Mouse (Mus musculus) CH12.LX (cell line): Measurements from ENCODE around the gene Tmub1.

ENCODE experiments used
- CTCF ChIP-seq, 2 experiments: IDR thresholded peaks in 1 of 2; conservative IDR thresholded peaks in 1 of 2; 2 replicates each; pipeline ENCODE4 v1.5.1; 2011 to 2012; ENCODE audit warnings: low read depth in 2 of 2, low read length in 2 of 2, improper control_type of control experiment in 1 of 2, inconsistent platforms in 1 of 2, mild to moderate bottlenecking in 1 of 2, moderate library complexity in 1 of 2
- ELF1 ChIP-seq: IDR thresholded peaks from 2 replicates; pipeline ENCODE4 v1.6.1; 2014; ENCODE audit warnings: low read depth, mild to moderate bottlenecking, inconsistent platforms, low read length, improper control_type of control experiment
- HCFC1 ChIP-seq: IDR thresholded peaks from 2 replicates; pipeline ENCODE4 v1.6.1; 2012; ENCODE audit warnings: low read depth, mild to moderate bottlenecking, inconsistent platforms, low read length, improper control_type of control experiment
- POLR2A ChIP-seq: IDR thresholded peaks from 2 replicates; pipeline ENCODE4 v1.6.1; 2011; ENCODE audit warnings: low read depth, mild to moderate bottlenecking, improper control_type of control experiment, low read length
- POLR2AphosphoS2 ChIP-seq: IDR thresholded peaks from 2 replicates; pipeline ENCODE4 v1.6.1; 2011; ENCODE audit warnings: low read depth, low read length, improper control_type of control experiment
- RAD21 ChIP-seq: IDR thresholded peaks from 2 replicates; pipeline ENCODE4 v1.6.1; 2011; ENCODE audit warnings: low read depth, mild to moderate bottlenecking, low read length, improper control_type of control experiment, moderate library complexity
- SIN3A ChIP-seq: IDR thresholded peaks from 2 replicates; pipeline ENCODE4 v1.6.1; 2012; ENCODE audit warnings: low read length, improper control_type of control experiment, inconsistent platforms
- ZKSCAN1 ChIP-seq: IDR thresholded peaks from 2 replicates; pipeline ENCODE4 v1.6.1; 2012; ENCODE audit warnings: low read depth, inconsistent platforms, low read length, improper control_type of control experiment, borderline replicate concordance

GRCm38 (mm10) chr5:24496756-24497155 lies 49.1 kb upstream of the Tmub1 start:
- TF ChIP-seq RAD21: no peak
- TF ChIP-seq SIN3A: no peak
- no peak for TF ChIP-seq CTCF (conservative IDR thresholded peaks at IDR 0.05 in 1 of 2, IDR thresholded peaks at IDR 0.05 in 1 of 2; ENCODE audit: low read depth in 2 of 2, low read length in 2 of 2)
- no peak for TF ChIP-seq POLR2A
- TF ChIP-seq HCFC1: no peak
- TF ChIP-seq ELF1: no peak
- TF ChIP-seq POLR2AphosphoS2: no peak
- no peak for TF ChIP-seq ZKSCAN1
